Mouse (Mus musculus): ENCODE measurements at regions not wholly inside any gene's neighbourhood (a gene's known extent, or its start where the extent isn't known, plus 50 kb on each side); places are given as distances from the start of the nearest gene placed in this dataset.

DNA sequence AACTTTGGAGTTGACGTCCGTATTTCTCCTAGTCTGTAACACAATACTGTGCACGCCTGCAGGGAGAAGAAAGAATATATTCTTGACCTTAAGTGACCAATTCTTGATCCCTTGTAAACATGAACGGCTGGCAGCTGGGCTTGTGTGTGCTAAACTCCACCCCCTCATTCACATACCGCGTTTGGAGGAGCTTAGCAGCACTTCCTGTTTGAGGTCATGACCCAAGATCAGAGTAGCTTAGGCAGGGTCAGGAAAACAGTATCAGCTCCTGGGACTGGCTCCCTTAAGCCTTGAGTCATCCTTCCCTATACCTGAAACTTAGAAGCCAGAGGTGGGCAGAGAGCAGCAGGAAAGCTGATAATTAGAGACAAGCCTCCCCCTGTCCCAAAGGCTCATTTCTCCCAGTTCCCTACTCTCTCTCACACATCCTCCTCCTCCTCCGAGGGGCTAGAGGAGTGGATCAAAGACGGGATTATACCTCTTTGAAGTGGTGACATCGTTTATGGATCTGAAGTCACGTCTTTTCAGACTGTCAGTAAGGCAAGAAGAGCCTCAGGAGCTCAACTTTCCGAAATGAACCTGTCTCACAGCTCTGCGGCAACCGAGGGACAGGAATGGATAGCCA, 127.3 kb upstream of the Zfand5 start:
- peak; percentile 10 for DNase-seq

GRCm38 (mm10) chr19:21143970-21144595, 128.0 kb upstream of the Zfand5 start:
- no peak for DNase-seq

GRCm38 (mm10) chr19:21140456-21140855, 131.6 kb upstream of the Zfand5 start:
- no peak for DNase-seq

DNA sequence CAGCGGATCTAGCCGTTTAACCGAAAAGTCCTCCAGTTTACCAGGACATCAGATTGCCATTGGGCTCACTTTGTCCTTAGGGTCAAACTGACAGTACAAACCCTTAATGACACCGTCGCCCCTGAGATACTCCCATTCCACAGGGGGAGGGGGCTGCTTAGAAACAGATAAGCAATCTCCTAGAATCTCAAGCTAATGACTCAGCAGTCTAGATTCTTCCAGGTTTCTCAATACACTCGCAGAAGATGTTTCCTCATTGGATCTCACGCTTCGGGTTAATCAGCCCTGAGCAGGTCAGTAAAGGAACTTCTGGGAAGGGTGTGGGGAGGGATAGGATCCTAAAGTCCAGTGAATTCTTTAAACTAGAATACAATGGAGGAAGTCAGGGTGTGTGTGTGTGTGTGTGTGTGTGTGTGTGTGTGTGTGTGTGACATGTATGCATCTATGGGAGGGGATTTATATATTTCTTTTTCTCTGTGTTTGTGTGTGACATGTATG, 133.0 kb upstream of the Zfand5 start:
- no peak for DNase-seq

DNA sequence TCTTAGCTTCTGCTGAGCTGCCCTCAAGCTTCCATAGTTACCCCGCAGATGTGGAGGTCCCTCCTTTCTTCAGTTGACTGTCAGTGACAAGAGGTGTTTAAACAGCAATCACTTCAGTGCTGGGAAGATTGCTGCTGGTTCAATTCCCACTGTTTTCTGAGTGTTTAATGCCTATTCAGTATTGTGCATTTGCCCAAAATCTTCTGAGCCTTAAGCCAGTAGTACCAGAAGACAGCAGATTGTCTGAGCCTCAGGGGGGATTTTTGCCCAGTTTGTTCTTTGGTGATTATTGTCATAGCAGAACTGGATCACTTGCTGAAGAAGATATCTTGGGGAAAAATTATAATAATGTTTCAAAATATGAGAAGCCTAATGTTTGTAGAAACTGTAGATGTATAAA, 135.3 kb upstream of the Zfand5 start:
- DNase-seq: no peak

DNA sequence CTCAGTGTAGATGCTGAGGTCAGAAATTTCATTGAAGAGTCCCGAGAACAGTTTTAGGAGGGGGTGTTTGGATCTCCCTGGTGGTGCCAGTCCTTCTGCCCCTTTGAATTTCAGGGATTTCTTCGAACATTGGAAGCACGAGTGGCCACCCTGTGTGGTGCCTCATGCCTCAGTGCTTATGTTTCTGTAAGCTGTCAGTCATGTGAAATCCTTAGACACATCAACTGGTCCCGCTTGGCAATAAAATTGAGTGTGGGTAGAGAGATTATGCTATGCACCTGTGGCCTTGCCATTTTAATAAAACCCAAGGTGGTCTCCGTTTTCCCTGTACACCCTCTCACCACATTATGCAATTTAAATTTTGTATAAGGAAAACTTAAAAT, 136.1 kb upstream of the Zfand5 start:
- DNase-seq: no peak

GRCm38 (mm10) chr19:21135297-21135997, 136.6 kb upstream of the Zfand5 start:
- DNase-seq: no peak

DNA sequence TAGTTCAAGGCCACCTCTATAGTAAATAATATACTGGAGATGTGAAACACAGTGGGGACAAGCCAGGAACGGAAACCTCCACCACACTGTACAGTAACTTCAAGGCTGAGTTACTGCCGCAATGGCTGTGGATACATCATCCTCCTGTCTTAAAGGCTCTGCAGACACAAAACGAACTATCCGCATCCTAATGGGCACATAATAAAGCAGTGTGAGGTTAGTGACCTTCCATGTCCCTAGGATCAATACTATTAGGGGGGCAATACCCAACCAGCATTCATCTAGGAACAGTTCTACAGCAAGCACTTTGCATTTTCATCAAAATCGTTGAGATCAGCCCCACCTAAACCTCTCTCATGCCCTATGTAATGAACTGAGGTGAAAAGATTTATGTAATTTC, 142.4 kb upstream of the Zfand5 start:
- DNase-seq: no peak

- no peak for DNase-seq
Measured at GRCm38 (mm10) chr19:21127079-21127745, 144.9 kb upstream of the Zfand5 start.

GRCm38 (mm10) chr19:21126670-21127069, 145.4 kb upstream of the Zfand5 start:
- no peak for DNase-seq

- no peak for DNase-seq
Measured at GRCm38 (mm10) chr19:21119477-21119876, 152.6 kb upstream of the Zfand5 start.

- DNase-seq: no peak
Measured at GRCm38 (mm10) chr19:21118782-21119181, 153.3 kb upstream of the Zfand5 start.

GRCm38 (mm10) chr19:21115693-21116092, 156.4 kb upstream of the Zfand5 start:
- DNase-seq: no peak

DNA sequence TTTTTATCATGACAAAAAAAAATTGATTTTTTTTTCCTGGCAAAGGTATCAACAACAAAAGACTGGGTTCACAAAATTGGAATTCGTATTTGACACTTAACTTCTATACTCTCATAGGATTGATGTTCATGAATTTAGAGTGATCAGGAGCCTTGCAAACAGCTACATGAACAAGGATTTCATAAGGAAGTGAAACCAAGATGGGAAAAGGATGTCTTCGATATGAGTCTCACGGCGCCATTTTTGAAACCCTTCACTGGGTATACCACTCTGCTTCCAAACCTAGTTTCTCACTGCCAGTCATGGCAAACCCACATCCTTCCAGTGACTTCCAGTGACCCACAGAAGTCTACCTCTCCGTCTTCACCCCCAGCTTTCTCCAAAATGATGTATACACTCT, 157.8 kb upstream of the Tmc1 start:
- no peak for DNase-seq

DNA sequence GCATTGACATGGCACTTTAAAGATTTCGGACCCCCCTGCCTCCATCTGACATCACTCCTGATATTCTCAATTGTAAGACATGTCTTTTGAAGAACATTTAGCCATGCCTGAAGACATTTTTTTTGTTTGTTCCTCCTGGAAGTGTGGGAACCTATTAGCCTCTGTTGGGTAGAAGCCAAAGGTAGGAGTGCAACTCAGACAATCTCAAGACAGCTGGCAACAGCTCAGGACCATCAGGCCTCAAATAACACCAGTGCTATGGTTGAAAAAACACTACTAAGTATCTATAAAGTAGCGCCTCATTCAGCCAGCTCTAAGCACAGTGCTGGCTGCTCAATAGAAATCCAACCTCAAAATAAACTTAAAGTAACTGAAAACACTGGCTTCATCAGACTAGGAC, 154.3 kb upstream of the Tmc1 start:
- DNase-seq: no peak

- DNase-seq: no peak
Measured at GRCm38 (mm10) chr19:21107741-21108140, 153.7 kb upstream of the Tmc1 start.

- DNase-seq: no peak
Measured at GRCm38 (mm10) chr19:21107275-21107674, 153.3 kb upstream of the Tmc1 start.

- no peak for DNase-seq
Measured at GRCm38 (mm10) chr19:21106766-21107165, 152.8 kb upstream of the Tmc1 start.

GRCm38 (mm10) chr19:21106241-21106669, 152.3 kb upstream of the Tmc1 start:
- peak; percentile 6 for DNase-seq

DNA sequence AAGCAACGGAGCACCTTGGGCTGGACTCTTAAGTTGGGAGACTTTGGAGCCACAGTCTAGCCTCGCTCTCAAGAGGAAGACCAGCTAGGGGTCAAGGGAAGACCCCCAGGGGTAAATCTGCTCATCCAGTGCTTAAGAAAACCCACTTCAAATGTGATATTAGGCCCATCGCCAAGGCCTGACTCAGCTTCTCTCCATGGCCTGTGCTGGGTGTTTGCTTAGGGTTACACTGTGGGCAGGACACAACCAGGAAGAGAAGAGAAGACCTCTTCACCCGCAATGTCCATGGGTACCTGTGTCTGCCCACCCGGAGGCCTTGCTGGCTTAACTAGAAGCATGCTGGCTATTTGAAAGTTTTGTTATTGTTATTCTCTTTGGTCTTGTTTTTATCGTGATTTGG, 151.0 kb upstream of the Tmc1 start:
- DNase-seq: no peak

DNA sequence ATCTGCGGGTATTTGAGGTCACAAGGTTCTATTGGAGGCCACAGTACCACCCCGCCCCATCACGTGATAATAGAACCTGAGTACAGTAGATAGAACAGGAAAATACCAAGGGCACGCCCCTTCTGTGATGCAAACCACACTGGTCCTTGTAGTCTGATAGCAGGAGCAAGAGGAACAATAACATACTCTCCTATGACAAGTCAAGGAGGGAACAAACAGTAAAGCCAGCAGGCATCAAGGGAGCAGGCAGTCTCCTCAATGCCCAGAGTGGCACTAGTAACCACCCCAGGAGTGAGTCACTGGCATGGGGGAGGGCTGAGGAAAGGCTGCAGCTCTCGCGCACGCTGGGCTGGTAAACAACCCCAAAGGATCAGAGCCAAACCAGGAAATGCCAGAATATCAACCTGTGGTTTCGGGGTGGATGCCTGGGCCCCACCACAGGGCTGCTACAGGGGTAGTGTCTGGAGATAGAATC, 150.5 kb upstream of the Tmc1 start:
- peak; percentile 4 for DNase-seq

- no peak for DNase-seq
Measured at GRCm38 (mm10) chr19:21077771-21078548, 124.0 kb upstream of the Tmc1 start.

Data from heart, postnatal 4 days (tissue).